Mouse (Mus musculus) brown adipose tissue, adult 24 weeks (tissue): ENCODE measurements around the gene Cdkn1b. TPM values are rescaled to one million over a fixed set of nuclear protein-coding genes. Genes with fewer than 3 reads are reported as not detected.

Source experiments
- H3K27ac ChIP-seq: fragments of 200-500 bp; replicated peaks from 2 replicates; pipeline ENCODE4 v1.5.1; 2012; ENCODE audit warnings: low read depth, mild to moderate bottlenecking, low read length
- H3K4me1 ChIP-seq: fragments of 200-500 bp; 2 replicates; pipeline ENCODE4 v1.6.1; 2012; ENCODE audit warnings: low read length, mixed read lengths; ENCODE audit not compliant: control insufficient read depth, insufficient read depth, insufficient read length
- H3K4me3 ChIP-seq: fragments of 200-500 bp; 2 replicates; pipeline ENCODE4 v1.5.1; 2012; ENCODE audit warnings: low read depth, mild to moderate bottlenecking, low read length, moderate library complexity; ENCODE audit not compliant: insufficient read depth
- polyA plus RNA-seq: library from polyadenylated mRNA; stranded (reverse); fragments of >200 nt; gene quantifications from 2 replicates; pipeline ENCODE4 v1.2.4, GENCODE M21; 2012; ENCODE audit not compliant: missing spikeins, insufficient read depth, insufficient read length

Gene Cdkn1b
- polyA plus RNA-seq, 1 experiment: 20.7 TPM

- H3K27ac ChIP-seq: no peak overlapping the region
- no peaks in the 10 kb centered on the region for H3K4me1 ChIP-seq
- H3K4me3 ChIP-seq: no peak overlapping the region
Observed at GRCm38 (mm10) chr6:134961858-134962517, 41.8 kb downstream of the Cdkn1b start.

GRCm38 (mm10) chr6:134962518-134962893, 42.3 kb downstream of the Cdkn1b start:
- Histone ChIP-seq H3K27ac (no peak overlapping the region), H3K4me3 (no peak overlapping the region), H3K4me1 (no peaks in the 10 kb centered on the region)

- Histone ChIP-seq H3K4me3 (no peak overlapping the region), H3K27ac (no peak overlapping the region), H3K4me1 (no peaks in the 10 kb centered on the region)
Observed at GRCm38 (mm10) chr6:134963910-134964309, 43.7 kb downstream of the Cdkn1b start.

GRCm38 (mm10) chr6:134966681-134967080, 46.5 kb downstream of the Cdkn1b start:
- no peaks in the 10 kb centered on the region for H3K4me1 ChIP-seq
- H3K27ac ChIP-seq: no peak overlapping the region
- no peak overlapping the region for H3K4me3 ChIP-seq

GRCm38 (mm10) chr6:134968326-134968725, 48.1 kb downstream of the Cdkn1b start:
- no peak overlapping the region for H3K4me3 ChIP-seq
- no peaks in the 10 kb centered on the region for H3K4me1 ChIP-seq
- H3K27ac ChIP-seq: no peak overlapping the region

GRCm38 (mm10) chr6:134969498-134969897, 49.3 kb downstream of the Cdkn1b start:
- Histone ChIP-seq H3K4me3 (no peak overlapping the region), H3K4me1 (no peaks in the 10 kb centered on the region), H3K27ac (no peak overlapping the region)

GRCm38 (mm10) chr6:134972096-134972495, 51.9 kb downstream of the Cdkn1b start:
- Histone ChIP-seq H3K27ac (no peak overlapping the region), H3K4me3 (no peak overlapping the region), H3K4me1 (peaks cover 2% of the 10 kb centered on the region; the same call in 1 of the 2 replicates)

Other genes with a start within 250 kb of the Cdkn1b start
- gene Dusp16, start 127.8 kb upstream of the Cdkn1b start, polyA plus RNA-seq: 13.4 and 16.6 TPM in 2 replicates
- gene Crebl2, start 90.2 kb upstream of the Cdkn1b start, polyA plus RNA-seq: 10.1 and 12.0 TPM in 2 replicates
- gene Gpr19, start 21.8 kb upstream of the Cdkn1b start, polyA plus RNA-seq: 3.5 and 4.8 TPM in 2 replicates
- 2.8 and 22.1 TPM in 2 replicates for gene Apold1, start 61.3 kb downstream of the Cdkn1b start, polyA plus RNA-seq
- gene Ddx47, start 91.2 kb downstream of the Cdkn1b start, polyA plus RNA-seq: 37.6 and 45.3 TPM in 2 replicates
- 0.67 and 1.5 TPM in 2 replicates for gene Gprc5a, start 145.2 kb downstream of the Cdkn1b start, polyA plus RNA-seq
- not detected in 2 replicates for gene Gprc5d, start 197.9 kb downstream of the Cdkn1b start, polyA plus RNA-seq